Mouse (Mus musculus): ENCODE results near the gene Slc12a6. TPM values are rescaled to one million over a fixed set of nuclear protein-coding genes. Genes with fewer than 3 reads are reported as not detected.

Gene Slc12a6
- total RNA-seq, 2 experiments from 2014 or later = 42.4 to 52.8 TPM

- peak; percentile 46; the same call in 1 of the 2 replicates for ATAC-seq (replicated peaks; ENCODE audit: low FRiP score, poor library complexity, severe bottlenecking)
Measured at GRCm38 (mm10) chr2:112309161-112309600, 43.6 kb downstream of the Slc12a6 start.

GRCm38 (mm10) chr2:112315638-112316037 lies 50.0 kb downstream of the Slc12a6 start:
- no peak for ATAC-seq (replicated peaks; ENCODE audit: low FRiP score, poor library complexity, severe bottlenecking)

DNA sequence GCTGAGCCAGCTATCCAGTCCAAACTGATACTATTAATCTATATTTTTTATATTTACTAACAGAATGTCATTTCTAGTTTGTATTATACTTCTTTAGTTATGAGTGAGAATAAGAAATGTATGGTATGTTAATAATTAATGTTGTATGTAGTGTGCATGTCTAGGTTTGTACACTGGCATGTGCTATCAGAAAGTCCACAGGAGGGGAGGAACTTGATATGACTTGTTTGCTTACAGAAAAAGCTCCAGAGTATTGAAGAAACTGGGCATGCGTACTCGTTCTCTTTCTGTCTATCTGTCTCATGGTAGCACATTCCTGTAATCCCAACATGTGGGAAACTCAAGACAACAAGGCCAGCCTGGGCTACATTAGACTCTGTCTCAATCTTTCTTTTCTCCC lies 52.6 kb downstream of the Slc12a6 start:
- ATAC-seq (replicated peaks; ENCODE audit: low FRiP score, poor library complexity, severe bottlenecking) = no peak

- no peak for ATAC-seq (replicated peaks; ENCODE audit: low FRiP score, poor library complexity, severe bottlenecking)
Measured at GRCm38 (mm10) chr2:112318905-112319304, 53.3 kb downstream of the Slc12a6 start.

GRCm38 (mm10) chr2:112328069-112328777 lies 62.6 kb downstream of the Slc12a6 start:
- peak; percentile 65 for ATAC-seq (replicated peaks; ENCODE audit: low FRiP score, poor library complexity, severe bottlenecking)

DNA sequence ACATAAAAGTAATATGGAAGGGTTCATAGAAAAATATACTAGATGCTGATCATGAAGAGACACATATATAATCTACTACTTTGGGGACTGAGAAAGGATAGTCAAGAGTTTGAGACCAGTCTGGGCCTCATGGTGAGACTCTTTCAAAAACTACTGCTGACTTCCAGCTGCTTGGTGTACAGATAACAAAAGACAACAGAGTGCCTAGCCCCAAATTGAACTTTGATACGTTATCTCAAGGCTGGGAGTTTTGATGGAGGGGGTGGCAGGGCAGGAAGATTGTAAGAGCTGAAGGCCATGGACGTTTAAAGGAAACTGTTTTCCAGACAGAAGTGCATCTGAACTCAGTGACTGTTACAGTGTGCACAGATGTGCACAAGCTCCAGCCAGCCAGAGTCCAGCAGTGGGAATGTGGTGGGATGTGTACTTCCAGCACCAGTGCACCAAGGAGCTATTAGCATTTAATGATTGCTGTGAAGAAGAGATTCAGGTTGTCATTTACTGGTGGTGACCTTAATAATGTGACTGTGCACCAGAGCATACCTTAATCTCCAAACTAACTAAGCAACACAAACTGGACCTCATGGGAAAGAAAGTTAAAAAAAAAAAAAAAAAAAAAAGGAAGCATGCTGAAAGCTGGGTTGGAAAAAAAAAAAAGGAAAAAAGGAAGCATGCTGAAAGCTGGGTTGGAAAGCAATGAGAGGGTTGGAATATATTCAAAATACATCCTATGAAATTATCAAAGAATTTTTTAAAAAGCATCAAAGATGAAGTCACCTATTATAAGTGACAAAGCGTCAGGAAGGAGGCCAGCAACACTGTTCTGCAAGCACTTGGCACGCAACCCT lies 66.7 kb downstream of the Slc12a6 start:
- no peak for ATAC-seq (replicated peaks; ENCODE audit: low FRiP score, poor library complexity, severe bottlenecking)

GRCm38 (mm10) chr2:112337211-112337610 lies 71.6 kb downstream of the Slc12a6 start:
- no peak for ATAC-seq (replicated peaks; ENCODE audit: low FRiP score, poor library complexity, severe bottlenecking)

- no peak for ATAC-seq (replicated peaks; ENCODE audit: low FRiP score, poor library complexity, severe bottlenecking)
Measured at GRCm38 (mm10) chr2:112339736-112340135, 74.1 kb downstream of the Slc12a6 start.

GRCm38 (mm10) chr2:112341117-112341516 lies 75.5 kb downstream of the Slc12a6 start:
- no peak for ATAC-seq (replicated peaks; ENCODE audit: low FRiP score, poor library complexity, severe bottlenecking)

- no peak for ATAC-seq (replicated peaks; ENCODE audit: low FRiP score, poor library complexity, severe bottlenecking)
Measured at GRCm38 (mm10) chr2:112348246-112348645, 82.6 kb downstream of the Slc12a6 start.

- ATAC-seq (replicated peaks; ENCODE audit: low FRiP score, poor library complexity, severe bottlenecking) = no peak
Measured at GRCm38 (mm10) chr2:112353685-112354455, 88.2 kb downstream of the Slc12a6 start.

- no peak for ATAC-seq (replicated peaks; ENCODE audit: low FRiP score, poor library complexity, severe bottlenecking)
Measured at GRCm38 (mm10) chr2:112359611-112360010, 94.0 kb downstream of the Slc12a6 start.

DNA sequence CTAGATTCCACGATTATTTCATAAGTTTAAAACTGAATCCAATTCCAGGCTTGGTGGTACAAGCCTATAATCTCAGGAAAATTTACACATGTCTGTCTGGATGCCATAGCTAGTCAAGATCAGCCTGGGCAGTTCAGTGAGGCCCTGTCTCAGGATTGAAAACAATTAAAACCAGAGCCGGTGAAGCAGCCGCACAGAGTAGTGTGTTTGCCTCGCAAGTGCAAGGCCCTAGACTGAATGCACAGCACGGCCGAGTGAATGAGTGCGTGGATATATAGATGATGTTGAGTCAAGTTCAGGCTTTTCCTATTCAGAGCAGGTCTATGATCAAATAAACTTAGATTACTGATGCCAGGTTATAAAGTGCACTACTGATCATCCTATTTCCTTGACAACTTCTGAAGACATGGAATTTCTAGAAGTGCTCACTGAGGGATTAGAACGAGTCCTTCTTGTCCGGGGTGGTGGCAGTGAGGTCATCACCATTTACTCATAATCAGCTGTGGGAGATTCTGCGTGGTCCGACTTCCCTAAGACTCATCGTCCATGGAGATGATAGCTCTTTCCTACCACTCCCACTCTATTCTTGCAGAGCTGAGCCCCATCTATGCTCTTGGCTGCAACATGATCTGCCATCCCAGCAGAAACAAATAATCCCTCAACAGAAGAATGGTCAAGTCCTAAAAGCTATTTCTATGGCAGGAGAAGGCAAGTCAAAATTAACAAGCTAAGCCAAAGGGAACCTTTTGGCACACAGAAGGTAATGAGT lies 94.6 kb downstream of the Slc12a6 start:
- no peak for ATAC-seq (replicated peaks; ENCODE audit: low FRiP score, poor library complexity, severe bottlenecking)

- no peak for ATAC-seq (replicated peaks; ENCODE audit: low FRiP score, poor library complexity, severe bottlenecking)
Measured at GRCm38 (mm10) chr2:112360781-112361169, 95.2 kb downstream of the Slc12a6 start.

DNA sequence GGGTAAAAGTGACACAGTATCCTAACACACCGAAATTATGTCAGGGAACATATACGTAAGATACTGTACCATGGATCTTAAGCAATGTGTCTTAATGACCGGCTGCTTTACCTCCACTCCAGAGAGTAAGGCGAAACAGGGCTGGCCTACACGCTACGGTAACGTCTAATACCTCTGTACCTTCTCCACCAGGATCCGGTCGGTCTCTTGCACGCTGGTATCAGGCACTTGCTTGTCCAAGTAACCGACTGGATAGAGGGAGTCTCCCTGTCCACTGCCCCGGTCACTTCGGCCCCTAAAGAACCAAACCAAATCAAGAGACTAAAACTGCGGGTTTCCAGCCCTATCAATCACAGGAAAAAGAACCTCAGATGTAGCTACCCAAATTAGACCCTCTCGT lies 101.6 kb downstream of the Slc12a6 start:
- peak; percentile 58 for ATAC-seq (replicated peaks; ENCODE audit: low FRiP score, poor library complexity, severe bottlenecking)

DNA sequence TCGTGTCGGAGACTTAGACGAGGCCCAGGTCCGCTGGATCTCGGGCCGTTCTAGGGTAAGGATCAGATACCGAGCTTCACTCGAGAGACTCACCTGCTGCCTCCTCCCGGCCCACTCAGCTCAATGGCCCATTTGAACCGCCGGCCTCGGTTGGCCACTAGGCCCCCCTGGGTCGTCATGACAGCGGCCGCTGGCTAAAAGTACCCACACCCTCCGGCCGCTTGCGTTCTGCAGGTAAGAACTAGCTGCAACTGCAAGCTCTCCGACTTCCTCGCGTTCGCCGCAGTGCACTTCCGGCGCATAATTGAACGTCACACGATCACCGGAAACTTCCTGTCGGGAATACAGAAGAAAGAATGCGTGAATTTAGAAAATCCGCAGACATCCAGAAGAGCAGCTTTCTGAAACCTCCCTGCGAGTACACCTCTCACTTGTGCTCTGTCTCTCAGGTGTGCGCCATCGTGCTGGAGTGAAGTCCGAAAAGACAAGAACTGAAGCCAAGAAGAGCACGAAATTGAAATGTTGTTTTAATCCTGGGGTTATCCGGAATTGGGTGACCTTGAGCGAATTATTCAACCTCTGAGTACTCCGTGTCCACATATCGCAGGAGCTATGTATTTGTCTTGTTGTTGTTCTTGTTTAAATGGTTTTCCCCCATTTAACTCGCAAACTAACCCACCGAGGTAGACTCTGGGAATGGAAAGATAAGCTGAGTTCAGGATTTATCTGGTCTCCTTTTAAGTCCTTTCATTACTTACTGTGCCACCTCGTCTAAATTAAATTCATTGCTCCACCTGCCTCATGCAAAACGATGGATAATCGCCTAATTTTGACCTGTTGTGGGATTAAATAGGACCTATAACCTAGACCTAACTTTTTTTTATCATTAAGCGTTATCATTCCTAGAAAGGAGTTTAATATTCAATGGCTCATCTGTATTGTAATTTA lies 102.4 kb downstream of the Slc12a6 start, which contains the start of gene Emc4:
Gene Emc4 (minus strand): TSS at position 302 of the 948 bp plus-strand sequence.
- peak; percentile 95 for ATAC-seq (replicated peaks; ENCODE audit: low FRiP score, poor library complexity, severe bottlenecking)

GRCm38 (mm10) chr2:112369941-112370340 lies 104.3 kb downstream of the Slc12a6 start:
- ATAC-seq (replicated peaks; ENCODE audit: low FRiP score, poor library complexity, severe bottlenecking) = no peak

GRCm38 (mm10) chr2:112373141-112373540 lies 107.5 kb downstream of the Slc12a6 start:
- ATAC-seq (replicated peaks; ENCODE audit: low FRiP score, poor library complexity, severe bottlenecking) = no peak
